Mouse (Mus musculus) lung, adult 2 months (tissue): ENCODE measurements around the gene Hmgb1. TPM values are rescaled to one million over a fixed set of nuclear protein-coding genes. Genes with fewer than 3 reads are reported as not detected.
A peak's percentile ranks its signal among the peaks of the same experiment; 100 is the strongest.

ENCODE experiments used
- DNase-seq: peaks from one replicate; pipeline ENCODE4 v3.0.0; 2022
- H3K4me1 ChIP-seq: fragments of 200-500 bp; 2 replicates; pipeline ENCODE4 v1.6.1; 2011; ENCODE audit warnings: low read length; ENCODE audit not compliant: control insufficient read depth, insufficient read depth
- H3K4me3 ChIP-seq: fragments of 200-500 bp; replicated peaks from 2 replicates; pipeline ENCODE3; 2011; ENCODE audit warnings: low read depth, mild to moderate bottlenecking, control low read depth, low read length; ENCODE audit errors: extremely low read depth
- CTCF ChIP-seq: fragments of 200-500 bp; IDR thresholded peaks from 2 replicates; pipeline ENCODE4 v1.5.1; 2011; ENCODE audit warnings: mild to moderate bottlenecking, low read length, control low read depth; ENCODE audit not compliant: insufficient read depth
- POLR2A ChIP-seq: fragments of 200-500 bp; IDR thresholded peaks from 2 replicates; pipeline ENCODE4 v1.6.1; 2011; ENCODE audit warnings: low read depth, mild to moderate bottlenecking, control low read depth, low read length, borderline replicate concordance; ENCODE audit errors: extremely low read depth
- WGBS: fragments of 180-500 bp; shearing (Covaris S2); methylation state at CpG from one replicate; pipeline ENCODE4 v1.1.7; 2018; 5-methylcytosine and 5-hydroxymethylcytosine counted together
- polyA plus RNA-seq: library from polyadenylated mRNA; depleted of rRNA; stranded (reverse); fragments of >200 nt; gene quantifications from 2 replicates; pipeline ENCODE4 v1.2.3, GENCODE M21; 2012

The Hmgb1 gene
- polyA plus RNA-seq, 1 experiment = 38.2 TPM

DNA sequence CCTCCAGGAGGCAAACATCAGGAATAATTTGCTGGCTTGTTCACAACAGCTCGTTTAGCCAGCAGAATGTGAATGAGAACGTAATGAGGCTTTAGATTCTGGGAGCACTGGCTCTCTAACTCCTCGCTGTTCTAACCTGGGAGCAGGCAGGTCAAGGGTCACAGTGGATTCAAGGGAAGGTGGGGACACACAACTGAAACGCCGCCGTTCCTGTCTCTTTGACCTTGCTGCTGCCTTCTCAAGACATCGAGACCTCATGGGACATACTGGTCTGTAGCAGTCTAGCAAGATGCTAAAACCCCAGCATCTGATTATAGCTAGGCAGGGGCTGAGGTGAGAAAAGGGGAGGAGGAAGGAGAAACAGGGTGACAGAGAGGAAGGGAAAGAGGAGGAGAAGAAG, 70.8 kb downstream of the Hmgb1 start:
- TF ChIP-seq POLR2A = no peak
- no peak for TF ChIP-seq CTCF
- WGBS = 79% methylated on average over 7 of the region's 7 CpGs
- no peak for DNase-seq
- Histone ChIP-seq H3K4me1 (no peaks in the 10 kb centered on the region), H3K4me3 (no peak overlapping the region)

DNA sequence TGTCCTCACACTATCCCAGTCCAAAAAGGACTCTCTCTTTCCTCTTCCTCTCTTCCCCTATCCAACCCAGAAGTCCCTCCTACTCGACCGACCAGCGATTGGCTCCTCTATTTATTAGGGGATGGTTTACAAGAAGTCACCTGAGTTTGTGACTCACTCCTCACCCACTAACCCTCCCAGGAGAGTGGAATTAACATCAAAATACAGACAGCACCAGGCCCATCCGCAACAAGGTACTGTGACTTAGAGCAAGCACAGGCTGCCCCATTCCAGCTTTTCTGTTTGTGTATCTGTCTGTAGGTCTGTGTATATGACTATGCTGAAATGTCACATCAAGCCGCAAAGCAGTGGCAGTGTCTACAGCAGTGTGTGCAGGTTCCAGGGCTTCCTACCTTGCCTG, 71.7 kb downstream of the Hmgb1 start:
- Histone ChIP-seq H3K4me3 (no peak overlapping the region), H3K4me1 (no peaks in the 10 kb centered on the region)
- DNase-seq = no peak
- 84% methylated on average over 5 of the region's 5 CpGs for WGBS
- TF ChIP-seq CTCF (no peak), POLR2A (no peak)

DNA sequence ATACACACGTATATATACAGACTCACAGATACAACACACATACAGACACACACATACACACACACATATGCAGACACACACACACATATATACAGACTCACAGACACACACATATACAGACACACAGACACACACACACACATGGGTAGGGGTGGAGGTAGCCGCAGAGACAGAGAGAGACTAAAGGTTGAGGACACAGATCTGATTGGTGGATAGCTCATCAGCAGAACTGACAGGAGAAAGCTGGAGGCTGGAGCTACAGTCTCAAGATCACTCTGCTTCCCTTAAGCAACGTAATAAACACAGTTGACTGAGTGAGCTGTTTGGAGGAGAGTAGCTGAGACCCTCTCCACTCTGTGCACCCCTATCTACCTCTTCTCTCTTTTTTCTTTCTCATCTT, 75.1 kb downstream of the Hmgb1 start:
- TF ChIP-seq CTCF (no peak), POLR2A (no peak)
- 91% methylated on average over 3 of the region's 3 CpGs for WGBS
- Histone ChIP-seq H3K4me3 (no peak overlapping the region), H3K4me1 (no peaks in the 10 kb centered on the region)
- no peak for DNase-seq

DNA sequence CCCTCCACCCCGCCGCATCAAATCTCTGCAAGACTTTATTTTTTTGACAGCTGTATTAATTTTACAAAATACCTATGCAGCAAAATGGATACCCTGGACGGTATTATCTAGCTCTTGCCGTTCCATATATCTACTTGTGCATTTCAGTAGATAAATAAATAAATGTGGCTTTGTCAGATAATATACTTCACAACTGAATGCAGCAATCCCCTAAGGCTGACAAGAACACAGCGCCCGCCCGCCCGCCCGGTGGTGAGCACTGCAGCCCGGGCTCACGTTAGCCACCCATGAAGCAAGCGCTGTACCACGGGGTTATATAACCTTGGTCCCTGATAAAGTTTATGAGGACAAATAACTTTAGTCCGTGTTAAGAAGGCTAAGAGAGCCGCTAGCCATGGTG, 76.1 kb downstream of the Hmgb1 start:
- no peak for TF ChIP-seq CTCF
- TF ChIP-seq POLR2A = no peak
- DNase-seq = no peak
- 78% methylated on average over 15 of the region's 15 CpGs for WGBS
- Histone ChIP-seq H3K4me1 (no peaks in the 10 kb centered on the region), H3K4me3 (no peak overlapping the region)

DNA sequence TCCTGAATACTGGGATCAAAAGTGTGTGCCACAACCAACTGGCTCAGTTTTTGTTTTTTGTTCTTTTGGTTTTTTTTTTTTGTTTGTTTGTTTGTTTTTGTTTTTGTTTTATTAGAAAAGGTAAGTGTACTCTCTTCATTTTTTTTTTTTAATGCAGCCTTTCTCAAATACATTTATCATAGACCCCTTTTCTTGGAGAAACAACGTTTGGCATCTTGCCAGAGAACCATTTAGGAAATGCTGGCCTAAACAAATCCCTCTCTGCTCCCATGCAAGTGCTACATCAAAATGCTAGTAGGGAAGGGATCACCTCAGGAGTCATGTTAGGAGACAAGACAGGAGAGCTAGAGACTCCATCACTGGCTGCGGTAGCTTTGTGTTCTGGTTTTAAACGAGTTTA, 76.7 kb downstream of the Hmgb1 start:
- Histone ChIP-seq H3K4me1 (no peaks in the 10 kb centered on the region), H3K4me3 (no peak overlapping the region)
- DNase-seq = no peak
- 45% methylated on average over 3 of the region's 3 CpGs for WGBS
- TF ChIP-seq POLR2A (no peak), CTCF (no peak)

DNA sequence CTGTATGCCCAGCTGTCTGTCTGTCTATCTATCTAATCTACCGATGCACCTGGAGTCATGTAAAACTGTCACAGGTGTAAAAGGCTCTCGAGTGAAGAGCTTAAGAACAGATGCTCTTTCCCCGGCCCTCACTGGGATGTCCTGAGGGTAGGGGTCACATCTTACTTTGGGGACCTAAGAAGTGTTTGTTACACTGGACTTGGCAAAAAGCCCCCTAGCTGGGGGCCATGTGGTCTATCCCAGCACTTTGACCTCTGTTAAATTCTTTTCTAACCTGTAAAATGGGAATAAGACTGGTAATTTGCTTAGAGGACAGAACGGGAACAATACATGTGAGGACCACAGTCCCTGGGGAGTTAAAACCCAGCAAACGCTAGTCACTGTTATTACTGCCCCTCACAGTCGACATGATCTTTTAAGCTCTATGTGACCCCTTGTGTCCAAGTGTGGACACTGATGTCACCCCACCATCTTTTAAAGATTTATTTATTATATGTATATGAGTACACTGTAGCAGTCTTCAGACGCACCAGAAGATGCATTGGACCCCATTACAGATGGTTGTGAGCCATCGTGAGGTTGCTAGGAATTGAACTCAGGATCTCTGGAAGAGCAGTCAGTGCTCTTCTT, 80.1 kb downstream of the Hmgb1 start:
- TF ChIP-seq CTCF = no peak
- no peak for TF ChIP-seq POLR2A
- 81% methylated on average over 8 of the region's 8 CpGs for WGBS
- Histone ChIP-seq H3K4me3 (no peak overlapping the region), H3K4me1 (no peaks in the 10 kb centered on the region)
- no peak for DNase-seq

DNA sequence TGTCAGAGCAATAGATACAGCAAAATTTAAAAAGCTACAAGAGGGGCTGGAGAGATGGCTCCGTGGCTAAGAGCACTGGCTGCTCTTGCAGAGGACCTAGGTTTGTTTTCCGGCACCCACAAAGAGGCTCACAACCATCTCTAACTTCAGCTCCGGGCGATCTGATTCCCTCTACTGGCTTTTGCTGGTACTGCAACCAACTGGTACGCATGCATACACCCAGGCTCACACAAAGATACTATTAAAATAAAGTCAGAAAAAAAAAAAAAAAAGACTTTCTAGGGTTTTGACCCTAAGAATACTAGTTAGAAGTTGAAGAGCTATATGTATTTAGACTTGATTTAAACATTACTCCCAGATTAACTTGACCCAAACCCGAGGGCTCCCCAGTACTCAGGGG, 82.4 kb downstream of the Hmgb1 start:
- DNase-seq = no peak
- WGBS = 87% methylated on average over 6 of the region's 6 CpGs
- Histone ChIP-seq H3K4me3 (no peak overlapping the region), H3K4me1 (no peaks in the 10 kb centered on the region)
- TF ChIP-seq CTCF (0 out of 2 replicates have a peak, but pooled peaks have one; percentile 6), POLR2A (no peak)

DNA sequence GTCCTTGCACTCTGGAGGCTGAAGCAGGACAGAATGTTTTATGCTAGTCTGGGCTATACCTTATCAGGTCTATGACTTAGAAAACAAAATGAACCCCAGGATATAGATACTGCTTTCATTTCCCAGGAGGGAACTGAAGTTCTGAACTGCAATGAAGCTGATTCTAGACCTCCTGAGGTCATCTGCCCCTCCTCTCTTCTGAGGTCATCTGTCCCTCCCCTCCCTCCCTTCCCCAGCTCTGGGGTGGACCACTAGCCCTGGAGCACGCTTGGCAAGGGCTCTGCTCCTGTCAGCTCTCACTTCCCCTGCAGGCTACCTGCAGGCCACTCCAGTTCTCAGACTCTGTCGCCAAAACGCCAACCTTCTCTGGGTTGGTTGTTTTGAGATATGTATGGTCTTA, 84.2 kb downstream of the Hmgb1 start:
- H3K4me1 ChIP-seq = no peaks in the 10 kb centered on the region
- TF ChIP-seq CTCF (no peak), POLR2A (no peak)
- H3K4me3 ChIP-seq = no peak overlapping the region
- no peak for DNase-seq
- WGBS = 70% methylated on average over 3 of the region's 3 CpGs

DNA sequence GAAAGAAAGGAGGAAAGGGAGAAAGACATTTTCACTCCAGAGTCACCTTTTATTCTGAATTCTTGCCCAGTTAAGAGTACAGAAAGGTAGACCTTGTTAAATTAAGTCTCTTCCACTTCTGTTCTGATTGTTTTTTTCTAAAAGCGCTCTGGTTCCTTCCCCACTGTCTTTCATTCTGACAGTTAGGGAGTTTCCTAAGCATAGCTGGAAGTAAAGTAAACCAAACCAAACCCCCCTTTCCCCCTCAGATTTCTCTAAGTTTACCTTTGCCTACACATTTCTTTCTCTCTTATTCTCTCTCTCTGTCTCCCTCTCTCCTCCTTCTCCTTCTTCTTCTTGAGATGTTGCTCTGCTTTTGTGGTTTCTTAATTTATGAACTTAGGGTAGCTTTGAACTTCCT, 85.3 kb downstream of the Hmgb1 start:
- no peak for TF ChIP-seq CTCF
- no peak for TF ChIP-seq POLR2A
- H3K4me3 ChIP-seq = no peak overlapping the region
- no peaks in the 10 kb centered on the region for H3K4me1 ChIP-seq
- DNase-seq = no peak
- WGBS = 88% methylated on average over 1 of the region's 1 CpGs

DNA sequence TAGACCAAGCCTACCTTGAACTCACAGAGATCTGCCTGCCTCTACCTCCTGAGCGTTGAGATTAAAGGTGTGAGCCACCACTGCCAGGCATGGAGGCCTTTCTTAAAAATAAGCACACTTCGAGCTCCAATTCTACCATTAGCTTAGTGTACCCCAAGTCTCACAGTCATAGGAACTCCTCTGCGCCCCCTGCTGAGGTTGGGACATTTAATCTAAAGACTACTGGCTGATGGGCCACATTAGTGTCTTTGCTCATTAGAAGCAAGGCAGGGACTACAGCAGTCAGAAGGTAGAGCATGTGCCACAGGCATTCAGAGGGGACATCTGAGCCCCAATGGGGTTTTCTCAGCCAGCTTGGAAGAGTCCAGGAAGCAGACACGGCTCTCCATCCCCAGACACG, 86.4 kb downstream of the Hmgb1 start:
- Histone ChIP-seq H3K4me1 (no peaks in the 10 kb centered on the region), H3K4me3 (no peak overlapping the region)
- WGBS = 85% methylated on average over 5 of the region's 5 CpGs
- no peak for DNase-seq
- no peak for TF ChIP-seq CTCF
- no peak for TF ChIP-seq POLR2A

DNA sequence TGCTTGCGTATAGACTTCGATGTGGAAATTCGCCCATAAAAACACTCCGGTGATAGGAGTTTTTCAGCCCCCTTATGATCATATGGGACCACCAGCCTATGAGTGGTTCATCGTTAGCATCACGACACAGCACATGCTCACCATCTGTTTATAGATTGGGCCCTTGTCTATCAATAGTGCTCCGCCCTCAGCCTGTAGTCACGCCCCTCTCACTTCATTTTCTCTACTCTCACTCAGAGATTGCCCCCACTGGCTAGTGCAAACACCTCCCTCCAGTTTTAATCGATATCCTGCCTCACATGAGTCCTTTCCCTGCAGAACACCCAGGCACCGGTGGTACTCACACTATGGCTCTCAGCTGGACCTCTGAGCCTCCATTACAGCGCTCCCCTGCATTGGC, 88.0 kb downstream of the Hmgb1 start:
- no peaks in the 10 kb centered on the region for H3K4me1 ChIP-seq
- H3K4me3 ChIP-seq = no peak overlapping the region
- TF ChIP-seq POLR2A (no peak), CTCF (no peak)
- no peak for DNase-seq
- 64% methylated on average over 11 of the region's 11 CpGs for WGBS
